Mouse (Mus musculus): ENCODE results near the gene Catip.

Catip gene

DNA sequence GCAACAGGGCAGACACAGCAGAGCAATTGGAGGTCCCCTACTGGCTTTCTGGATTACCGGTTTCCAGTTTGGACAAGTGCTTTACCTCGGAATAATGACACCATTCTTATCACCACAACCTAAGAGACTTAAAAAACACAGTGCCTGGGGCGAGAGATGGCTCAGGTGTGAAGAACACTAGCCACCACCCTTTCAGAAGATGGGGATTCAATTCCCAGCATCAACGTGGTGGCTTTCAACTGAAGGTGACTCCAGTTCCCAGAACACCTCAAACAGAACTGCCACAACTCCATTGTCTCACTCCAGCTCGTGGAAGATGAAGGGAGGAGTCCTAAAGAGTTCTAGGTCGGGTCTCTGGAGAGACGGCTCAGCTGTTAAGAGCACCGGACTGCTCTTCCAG, 23.6 kb downstream of the Catip start:
- DNase-seq, result no peak

DNA sequence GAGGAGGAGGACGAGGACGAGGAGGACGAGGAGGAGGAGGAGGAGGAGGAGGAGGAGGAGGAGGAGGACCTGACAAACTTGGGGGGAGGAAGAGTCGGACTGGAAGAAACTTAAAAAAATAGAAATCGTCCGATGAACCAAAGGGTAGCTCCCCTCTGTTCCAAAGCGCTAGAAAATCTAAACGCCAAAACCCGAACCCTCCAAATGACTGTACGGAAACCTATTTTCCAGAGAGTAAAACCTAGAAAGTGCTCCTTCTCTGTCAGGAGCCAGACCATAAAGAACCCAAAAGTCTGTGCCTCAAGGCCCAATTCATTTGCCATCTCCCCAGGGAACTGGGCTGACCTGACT, 24.4 kb downstream of the Catip start:
- DNase-seq, result no peak

DNA sequence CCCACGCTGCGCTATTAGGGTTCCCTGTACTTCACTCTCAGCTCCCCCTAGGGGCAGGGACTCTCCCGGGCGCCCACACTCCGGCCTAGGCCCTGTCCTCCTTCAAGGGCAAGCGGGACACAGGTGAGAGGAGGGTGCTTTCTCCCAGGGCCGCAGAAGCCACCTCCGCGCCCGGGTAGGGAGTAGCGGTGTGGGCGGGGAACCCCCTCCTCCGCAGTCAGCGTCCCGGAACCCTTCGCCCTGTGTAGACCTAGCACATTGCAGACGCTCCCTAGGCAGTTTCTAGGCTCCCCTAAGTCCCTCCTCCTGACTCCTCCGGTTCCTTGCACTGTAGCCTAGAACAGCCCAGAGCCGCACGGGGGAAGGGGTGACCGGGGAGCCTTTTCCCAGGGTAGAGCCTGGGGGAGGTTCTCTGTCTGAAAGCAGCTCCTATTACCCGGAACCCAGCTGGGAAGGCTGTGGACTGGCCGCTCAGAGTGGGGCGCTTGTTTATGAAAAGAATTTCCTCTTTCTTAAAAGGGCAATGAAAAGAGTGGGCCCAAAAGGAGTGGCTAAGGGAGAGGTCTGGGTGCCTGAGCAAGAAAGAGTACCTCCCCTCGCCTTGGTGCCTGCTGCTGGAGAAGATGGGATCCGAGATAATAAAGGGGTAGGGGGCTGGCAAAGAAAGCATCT, 24.9 kb downstream of the Catip start:
- DNase-seq, result peak; percentile 95 to 97

DNA sequence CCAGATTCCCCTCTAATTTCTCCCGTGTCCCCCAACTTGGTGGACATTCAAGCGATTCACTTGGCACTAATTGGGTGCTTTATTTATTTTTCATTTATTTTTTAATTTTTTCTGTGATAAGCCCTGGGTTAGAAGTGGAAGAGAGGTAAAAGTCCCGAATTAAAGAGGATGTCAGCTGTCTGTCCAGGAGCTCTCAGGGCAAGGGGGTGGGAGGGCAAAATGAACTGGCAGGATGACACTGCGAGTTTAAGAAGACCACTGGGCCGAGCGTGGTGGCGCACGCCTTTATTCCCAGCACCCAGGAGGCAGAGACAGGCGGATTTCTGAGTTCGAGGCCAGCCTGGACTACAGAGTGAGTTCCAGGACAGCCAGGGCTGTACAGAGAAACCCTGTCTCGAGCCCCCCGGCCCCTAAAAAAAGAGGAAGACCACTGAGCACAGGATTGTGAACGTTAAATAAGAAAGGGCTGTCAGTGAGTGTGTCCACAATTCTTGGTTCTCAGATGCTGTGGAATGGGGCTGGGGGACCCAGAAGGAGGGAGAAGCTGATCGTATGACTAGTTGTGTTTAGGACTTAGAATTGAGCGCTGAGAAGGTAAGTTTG, 25.6 kb downstream of the Catip start:
- DNase-seq, result no peak

DNA sequence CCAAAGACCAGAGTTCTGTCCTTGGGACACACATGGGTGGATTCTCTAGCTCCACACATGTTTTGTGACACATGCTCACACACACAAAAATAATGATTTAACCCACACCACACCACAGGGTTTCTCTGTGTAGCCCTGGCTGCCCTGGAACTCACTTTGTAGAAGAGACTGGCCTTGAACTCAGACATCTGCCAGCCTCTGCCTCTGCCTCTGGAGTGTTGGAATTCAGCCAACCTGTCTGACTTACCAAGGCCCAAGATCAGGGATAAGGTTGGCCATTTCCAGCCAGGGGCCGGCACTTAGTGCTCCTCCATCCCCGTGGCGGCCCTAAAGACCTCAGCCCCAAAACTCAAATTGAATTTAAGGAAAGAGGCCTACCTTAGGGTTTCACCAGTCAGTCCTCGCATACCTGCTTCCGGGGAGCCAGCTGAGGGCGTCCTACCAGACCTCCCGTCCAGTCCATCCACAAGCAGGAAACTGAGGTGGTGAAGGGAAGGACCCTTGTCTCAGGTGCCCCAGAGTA, 26.6 kb downstream of the Catip start:
- no peak for DNase-seq

DNA sequence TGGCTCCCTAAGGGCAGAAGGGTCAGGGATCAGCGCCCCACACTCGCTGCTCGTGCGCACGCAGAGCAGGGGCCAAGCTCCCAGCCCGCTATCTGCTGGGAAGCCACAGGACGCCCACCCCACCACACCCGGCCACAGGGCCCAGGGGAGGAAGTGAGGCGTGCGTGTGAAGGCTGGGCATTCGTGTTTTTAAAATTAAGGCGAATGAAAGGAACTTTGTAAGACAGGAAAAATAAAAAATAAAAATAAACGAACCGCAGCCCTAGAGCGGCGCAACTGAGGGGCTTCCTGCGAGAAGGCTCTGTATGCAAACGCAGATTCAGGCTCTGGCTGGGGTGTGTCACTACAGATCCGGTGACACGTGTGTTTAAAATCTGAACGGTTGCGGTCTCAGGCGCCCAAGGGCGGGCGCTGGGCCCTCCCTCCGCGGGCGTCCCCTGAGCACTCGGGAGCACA, 28.0 kb downstream of the Catip start:
- peak; percentile 60 to 71 for DNase-seq

DNA sequence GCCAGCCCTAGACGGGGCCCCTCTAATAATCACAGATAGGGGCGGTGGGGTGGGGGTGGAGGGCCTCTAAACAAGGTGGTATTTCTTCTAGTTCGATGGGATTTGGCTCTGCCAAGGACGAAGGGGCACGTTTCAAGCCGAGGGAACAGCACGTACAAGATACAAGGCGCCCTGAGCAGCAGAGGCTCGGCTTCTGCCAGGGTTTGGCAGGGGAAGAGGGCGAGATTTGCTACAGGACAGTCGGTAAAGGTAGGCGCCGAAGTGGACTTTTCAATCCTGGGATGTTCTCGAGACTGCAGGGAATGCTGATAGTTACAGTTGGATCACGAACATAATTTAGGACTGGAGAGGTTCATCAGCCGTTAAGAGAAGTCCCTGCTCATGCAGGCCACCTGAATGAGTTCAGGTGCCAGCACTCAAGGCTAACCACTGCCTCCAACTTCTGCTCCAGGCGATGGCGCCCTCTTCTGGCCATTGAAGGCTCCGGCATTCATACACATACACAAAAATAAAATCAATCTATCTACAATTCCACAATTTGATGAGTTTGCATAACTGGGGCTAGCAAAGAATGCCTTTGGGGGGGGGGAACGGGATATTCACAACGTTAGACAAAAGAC, 28.5 kb downstream of the Catip start:
- DNase-seq, result peak; percentile 78 to 80

DNA sequence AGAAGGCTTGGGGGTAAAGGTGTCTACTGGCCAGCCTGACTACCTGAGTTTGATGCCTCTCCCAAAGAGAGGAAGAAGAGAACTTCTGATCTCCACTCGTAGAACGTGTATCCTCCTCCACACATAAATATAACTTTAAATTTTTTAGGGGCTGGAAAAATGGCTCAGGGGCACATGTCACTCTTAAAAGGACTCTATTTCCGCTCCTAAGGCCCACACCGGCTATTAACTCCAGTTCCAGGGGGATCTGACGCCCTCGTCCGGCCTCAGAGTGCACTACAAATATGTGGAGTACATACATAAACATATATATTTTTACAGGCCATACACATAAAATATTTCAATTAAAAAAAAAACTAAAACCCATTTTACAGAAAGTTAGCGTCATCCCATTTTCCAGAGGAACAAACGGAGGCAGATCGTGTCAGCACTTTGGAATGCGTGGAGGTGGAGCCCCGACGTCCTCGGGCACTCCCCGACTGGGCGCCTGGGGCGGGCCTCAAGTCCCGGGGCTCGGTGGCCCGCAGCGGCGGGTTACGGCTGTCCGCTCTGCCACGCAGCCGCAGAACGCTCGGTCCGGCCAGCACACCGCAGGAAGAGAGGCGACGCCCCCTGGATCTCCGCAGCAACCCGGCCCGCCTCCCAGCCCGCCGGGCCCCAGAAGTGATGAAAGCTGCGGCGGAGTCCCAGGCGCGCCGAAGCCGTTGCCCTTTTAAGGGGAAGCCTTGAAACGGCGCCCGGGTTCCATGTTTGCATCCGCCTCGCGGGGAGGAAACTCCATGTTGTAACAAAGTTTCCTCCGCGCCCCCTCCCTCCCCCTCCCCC, 29.2 kb downstream of the Catip start, which contains the start of gene Ctdsp1:
Gene Ctdsp1, plus strand, starts transcription at position 586 of the 825 bp plus-strand sequence.
- peak; percentile 98 to 100 for DNase-seq

DNA sequence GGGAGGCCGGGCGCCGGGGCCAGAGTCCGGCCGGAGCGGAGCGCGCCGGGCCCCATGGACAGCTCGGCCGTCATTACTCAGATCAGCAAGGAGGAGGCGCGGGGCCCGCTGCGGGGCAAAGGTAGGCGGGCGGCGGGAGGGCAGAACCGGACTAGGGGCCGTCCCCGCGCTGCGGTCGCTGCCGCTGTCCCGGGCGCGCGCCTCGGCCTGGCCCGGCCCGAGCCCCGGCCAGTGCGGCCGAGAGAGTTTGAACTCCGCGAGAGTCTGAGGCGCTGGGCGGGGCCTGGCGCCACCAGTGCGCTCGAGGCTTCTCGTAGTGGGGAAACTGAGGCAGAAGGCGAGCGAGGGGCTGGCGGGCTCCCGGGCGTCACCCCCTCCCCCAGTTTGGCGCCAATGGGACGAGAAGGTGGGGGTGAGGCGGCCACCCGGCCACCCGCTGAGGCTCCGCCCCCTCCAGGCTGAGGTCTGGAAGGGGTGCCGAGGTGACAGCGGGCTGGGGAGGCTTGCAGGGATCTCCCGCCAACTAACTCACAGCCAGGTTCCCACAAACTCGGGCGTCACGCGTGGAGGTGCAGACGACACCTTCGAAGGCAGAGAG, 30.0 kb downstream of the Catip start:
- peak; percentile 88 to 90 for DNase-seq

DNA sequence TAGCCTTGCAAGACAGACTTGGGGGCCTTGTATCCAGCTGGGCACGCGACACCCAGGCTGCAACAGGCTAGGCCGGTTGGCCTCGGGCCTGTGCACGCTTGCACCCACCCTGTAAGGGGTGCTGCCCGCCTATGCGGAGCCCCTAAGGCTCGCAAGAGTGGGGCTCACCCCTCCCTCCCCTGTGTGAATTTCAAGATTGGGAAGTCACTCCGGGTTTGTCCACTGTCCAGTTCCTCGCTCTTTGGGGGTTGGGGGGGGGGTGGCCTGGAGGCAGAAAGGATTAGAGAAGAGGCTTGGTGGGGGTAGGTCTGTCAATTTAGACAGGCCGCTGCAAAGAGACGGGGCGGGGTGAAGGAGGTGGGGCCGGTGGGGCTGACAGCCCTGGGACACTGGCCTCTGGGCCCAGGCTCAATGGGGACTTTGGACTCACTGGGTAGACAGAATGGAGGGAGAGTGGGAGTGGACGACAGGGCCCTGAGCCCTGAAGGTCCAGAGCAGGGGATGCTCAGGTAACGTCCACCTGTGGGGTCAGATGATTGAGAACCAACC, 30.6 kb downstream of the Catip start:
- peak; percentile 47 to 62 for DNase-seq

DNA sequence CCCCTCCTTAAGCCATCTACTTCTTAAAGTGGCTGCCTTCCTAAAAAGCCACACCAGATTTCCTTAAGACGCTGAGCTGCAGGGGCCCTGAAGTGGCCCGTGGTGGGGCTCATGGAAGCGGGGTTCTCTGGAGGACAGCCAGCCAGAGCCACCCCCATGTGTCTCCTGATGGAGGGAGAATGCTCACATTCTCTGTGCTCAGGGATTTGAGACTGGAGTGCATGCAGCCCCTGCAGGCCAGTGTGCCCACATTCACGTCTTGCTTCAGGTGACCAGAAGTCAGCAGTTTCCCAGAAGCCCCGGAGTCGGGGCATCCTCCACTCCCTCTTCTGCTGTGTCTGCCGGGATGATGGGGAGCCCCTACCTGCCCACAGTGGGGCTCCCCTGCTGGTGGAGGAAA, 31.1 kb downstream of the Catip start:
- peak in 1 of 2 experiments; percentile 29 for DNase-seq

DNA sequence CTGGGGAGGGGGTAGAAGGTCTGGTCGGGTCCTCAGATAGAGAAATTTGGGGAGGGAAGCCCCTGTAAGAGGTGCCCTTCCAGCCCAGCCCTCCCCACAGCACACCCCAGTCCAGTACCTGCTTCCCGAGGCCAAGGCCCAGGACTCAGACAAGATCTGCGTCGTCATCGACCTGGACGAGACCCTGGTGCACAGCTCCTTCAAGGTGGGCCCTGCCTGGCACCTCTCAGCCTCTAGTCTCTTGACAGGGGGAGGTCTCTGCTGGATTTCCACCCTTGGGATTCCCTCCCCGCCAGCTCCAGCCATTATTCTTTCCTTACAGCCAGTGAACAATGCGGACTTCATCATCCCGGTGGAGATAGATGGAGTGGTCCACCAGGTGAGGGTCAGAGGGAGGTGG, 31.8 kb downstream of the Catip start:
- no peak for DNase-seq

DNA sequence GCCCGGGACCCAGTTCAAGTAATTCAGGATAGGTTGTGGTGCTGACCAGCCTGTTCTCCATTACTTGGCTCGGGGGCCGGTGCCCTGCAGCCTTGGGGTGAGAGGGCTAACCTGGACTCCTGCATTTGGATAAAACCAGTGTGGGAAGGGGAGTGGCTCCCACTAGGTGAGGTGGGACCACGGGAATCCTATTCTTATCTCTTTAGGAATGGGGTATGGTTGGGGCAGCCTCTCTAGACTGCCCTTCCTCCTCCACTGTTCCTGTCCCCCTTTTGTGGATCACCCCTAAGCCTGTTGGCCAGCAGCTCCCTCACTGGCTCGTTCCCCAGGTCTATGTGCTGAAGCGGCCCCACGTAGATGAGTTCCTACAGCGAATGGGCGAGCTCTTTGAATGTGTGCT, 32.4 kb downstream of the Catip start:
- no peak for DNase-seq

DNA sequence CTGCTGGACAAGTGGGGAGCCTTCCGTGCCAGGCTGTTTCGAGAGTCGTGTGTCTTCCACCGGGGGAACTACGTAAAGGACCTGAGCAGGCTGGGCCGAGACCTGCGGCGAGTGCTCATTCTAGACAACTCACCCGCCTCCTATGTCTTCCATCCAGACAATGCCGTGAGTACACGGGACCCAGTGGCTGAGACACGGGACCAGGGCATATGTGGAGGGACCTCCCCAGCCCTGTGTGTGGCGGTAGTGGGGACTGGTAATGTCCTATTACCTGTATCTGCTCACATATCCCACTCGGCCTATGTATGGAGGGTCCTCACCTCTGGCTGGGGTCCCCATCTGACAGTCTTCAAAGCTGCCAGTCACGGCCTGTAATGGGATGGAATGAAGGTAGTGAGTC, 33.0 kb downstream of the Catip start:
- DNase-seq, result no peak

DNA sequence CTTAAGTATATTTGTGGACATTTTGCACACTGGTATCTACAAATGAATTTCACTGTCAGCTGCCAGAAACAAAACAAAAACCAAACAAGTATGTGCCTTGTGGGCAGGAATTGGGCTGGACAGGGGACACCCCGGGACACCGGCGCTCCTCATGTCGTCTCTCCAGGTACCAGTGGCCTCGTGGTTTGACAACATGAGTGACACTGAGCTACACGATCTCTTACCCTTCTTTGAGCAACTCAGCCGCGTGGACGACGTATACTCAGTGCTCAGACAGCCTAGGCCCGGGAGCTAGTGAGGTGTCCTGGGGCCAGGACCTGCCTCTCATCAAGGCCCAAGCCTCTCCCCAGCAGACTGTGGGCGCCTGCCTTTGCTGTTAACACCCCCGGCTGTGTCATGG, 33.4 kb downstream of the Catip start:
- no peak for DNase-seq

DNA sequence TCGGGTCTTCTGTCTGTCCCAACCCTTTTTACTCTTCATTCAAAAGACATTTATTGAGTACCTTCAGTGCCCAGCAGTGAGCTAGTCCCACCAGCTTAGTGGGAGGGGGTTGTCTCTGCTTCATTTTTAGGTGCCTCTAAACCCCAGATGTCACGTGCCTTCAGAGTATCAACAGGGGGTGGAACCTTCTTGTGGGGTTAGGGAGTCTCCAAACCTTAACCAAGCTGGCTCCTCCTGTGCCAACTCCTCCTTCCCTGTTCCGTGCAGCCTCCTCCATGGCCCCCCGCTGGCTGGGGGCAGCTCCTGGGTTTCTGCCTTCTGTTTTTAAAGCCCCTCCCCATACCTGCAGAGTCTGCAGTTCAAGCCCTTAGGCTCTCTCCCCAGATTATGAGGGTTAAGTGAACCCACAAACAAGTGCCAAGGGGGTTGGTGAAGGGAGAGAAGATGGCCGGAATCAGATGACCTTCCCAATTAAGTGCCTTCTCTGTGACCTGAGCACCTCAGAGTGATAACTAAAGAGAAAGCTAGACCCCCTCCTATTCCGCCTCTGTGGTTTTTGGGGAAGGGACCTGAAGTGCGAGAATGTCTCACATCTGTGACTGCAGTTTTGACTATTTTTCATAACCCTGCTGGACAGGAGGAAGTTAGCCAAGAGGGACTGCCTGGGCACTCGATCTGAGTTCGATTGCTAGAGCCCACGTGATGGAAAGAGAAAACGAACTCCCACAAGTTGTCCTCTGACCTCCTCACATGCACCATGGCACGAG, 34.7 kb downstream of the Catip start:
- DNase-seq, result peak in 1 of 2 experiments; percentile 16

DNA sequence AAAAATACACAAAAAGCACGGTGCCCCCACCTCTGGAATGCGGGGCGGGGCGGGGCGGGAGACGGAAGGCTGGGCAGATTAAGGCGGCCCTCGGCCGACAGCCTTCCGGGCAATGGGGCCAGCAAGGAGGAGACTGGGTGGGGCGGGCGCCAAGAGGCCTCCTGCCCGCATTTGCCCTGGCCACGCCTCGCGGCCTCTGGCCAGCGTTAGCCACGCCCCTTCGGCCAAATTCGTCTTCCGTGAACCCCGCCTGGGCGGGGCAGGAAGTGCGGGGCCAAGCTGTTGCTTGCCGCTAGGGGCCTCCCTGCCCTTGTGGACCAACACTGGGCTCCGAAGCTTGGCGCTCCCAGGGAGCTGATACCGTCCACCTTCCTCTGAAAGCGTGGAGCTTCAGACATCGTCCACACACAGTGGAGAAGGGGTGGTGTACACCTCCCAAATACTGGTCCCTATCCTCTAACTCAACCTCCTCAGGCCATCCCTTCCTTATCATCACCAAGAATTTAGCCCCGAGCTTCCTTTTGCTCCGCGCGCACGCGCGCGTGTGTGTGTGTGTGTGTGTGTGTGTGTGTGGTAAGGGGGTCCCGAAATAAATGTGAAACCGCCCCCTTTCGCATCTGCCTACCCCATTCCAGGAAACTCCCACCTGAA, 35.5 kb downstream of the Catip start:
- peak; percentile 100 for DNase-seq

DNA sequence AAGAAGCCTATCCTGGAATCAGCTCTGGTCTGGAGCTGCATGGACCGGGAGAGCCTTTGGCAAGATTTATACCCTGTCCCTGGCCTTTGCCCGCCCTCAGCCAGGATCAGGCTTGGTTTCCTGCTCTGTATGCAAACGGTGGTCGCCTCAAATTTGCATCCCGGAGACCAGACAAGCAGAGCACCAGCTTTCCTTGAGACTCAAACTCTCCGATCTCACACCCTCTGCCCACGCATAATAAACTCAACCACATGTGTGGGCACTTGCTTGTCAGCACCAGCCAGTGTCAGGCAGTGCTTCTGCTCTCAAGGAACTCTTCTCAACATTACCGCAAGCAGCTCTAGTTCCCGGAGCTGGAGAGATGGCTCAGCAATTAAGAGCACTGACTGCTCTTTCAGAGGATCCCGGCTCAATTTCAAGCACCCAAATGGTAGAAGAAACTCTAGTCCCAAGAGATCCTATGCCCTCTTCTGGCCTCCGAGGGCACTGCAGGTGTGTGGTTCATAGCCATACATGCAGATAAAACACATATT, 36.1 kb downstream of the Catip start:
- peak; percentile 81 to 84 for DNase-seq

DNA sequence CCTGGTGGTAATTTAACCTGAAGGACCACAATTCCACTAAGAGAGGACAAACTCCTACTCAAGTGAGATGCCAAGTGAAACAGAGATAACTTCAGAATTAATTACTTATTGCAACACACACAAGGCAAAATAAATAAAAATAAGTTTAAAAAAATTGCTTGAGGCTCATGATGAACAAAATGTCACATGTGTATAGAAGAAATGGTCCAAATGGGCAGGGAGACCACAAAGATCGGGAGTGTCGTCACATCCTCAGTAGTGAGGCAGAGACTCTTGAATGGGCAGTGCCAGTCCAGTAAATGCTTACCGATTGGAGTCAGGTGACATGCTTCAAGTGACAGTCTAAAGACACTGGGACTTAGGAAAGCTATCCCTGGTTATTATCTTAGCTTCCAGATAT, 38.6 kb downstream of the Catip start:
- DNase-seq, result no peak

DNA sequence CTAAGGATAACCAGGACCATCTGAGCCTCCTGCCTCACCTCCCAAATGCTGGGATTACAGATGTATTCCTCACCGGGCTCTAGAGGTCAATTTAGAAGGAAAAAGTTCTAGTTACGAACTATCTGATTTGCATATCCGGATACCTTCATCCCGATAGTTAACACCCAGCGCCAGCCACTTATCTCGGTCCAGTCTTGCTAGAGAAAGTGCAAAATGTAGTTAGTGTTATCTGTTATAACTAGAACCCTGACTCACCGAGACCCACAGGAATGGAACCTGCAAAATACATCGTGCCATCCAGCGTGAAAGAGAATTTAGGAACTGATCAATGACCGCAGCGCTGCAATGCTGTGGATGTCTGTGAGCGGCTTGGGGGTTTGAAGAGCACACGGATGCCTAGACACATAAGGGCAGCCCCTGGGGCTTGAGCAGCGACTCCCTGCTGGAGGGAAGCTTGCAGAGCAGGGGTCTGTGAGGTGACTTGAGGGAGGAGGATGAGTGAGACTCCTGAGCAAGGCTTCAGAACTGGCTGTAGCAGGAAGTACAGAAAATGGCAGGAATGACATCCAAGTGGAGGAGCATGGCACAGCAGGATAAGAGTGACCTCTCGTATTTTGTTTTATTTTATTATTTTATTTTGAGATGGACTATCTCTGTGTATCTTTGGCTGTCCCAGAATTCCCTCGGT, 39.3 kb downstream of the Catip start:
- no peak for DNase-seq
